Mouse (Mus musculus) heart, embryonic 15.5 days (tissue): ENCODE results near the gene Ccl20. TPM values are rescaled to one million over a fixed set of nuclear protein-coding genes. Genes with fewer than 3 reads are reported as not detected.

Experiments
- ATAC-seq: fragments of 200-750 bp; cut with Nextera tagmentation; replicated peaks from 2 replicates; pipeline ENCODE4 v1.8.0; 2017; ENCODE audit warnings: low read depth, moderate TSS enrichment; ENCODE audit not compliant: insufficient number of reproducible peaks, insufficient read depth, low FRiP score
- H3K27ac ChIP-seq: fragments of 300-500 bp; sonication (generic); 2 replicates; pipeline ENCODE4 v1.5.1; 2015; ENCODE audit warnings: mild to moderate bottlenecking, inconsistent platforms
- H3K27me3 ChIP-seq: fragments of 300-500 bp; sonication (generic); 2 replicates; pipeline ENCODE4 v1.6.1; 2015; ENCODE audit warnings: inconsistent platforms
- H3K36me3 ChIP-seq: fragments of 300-500 bp; sonication (generic); 2 replicates; pipeline ENCODE4 v1.6.1; 2015; ENCODE audit warnings: mild to moderate bottlenecking, inconsistent platforms
- H3K4me1 ChIP-seq: fragments of 300-500 bp; sonication (generic); replicated peaks from 2 replicates; pipeline ENCODE4 v1.6.1; 2015; ENCODE audit warnings: inconsistent platforms
- H3K4me2 ChIP-seq: fragments of 300-500 bp; sonication (generic); 2 replicates; pipeline ENCODE4 v1.6.1; 2015; ENCODE audit warnings: inconsistent platforms, mild to moderate bottlenecking, moderate library complexity
- H3K4me3 ChIP-seq: fragments of 300-500 bp; sonication (generic); 2 replicates; pipeline ENCODE4 v1.5.1; 2015; ENCODE audit warnings: mild to moderate bottlenecking, inconsistent platforms
- H3K9ac ChIP-seq: fragments of 300-500 bp; sonication (generic); 2 replicates; pipeline ENCODE4 v1.6.1; 2015; ENCODE audit warnings: mild to moderate bottlenecking, inconsistent platforms
- H3K9me3 ChIP-seq: fragments of 300-500 bp; sonication (generic); replicated peaks from 2 replicates; pipeline ENCODE4 v1.6.1; 2016; ENCODE audit warnings: inconsistent platforms
- WGBS: fragments of 180-500 bp; shearing (Covaris S2); methylation state at CpG from one replicate; pipeline ENCODE4 v1.1.7; 2015; ENCODE audit warnings: mixed read lengths; 5-methylcytosine and 5-hydroxymethylcytosine counted together
- polyA plus RNA-seq: library from polyadenylated mRNA; unstranded; fragments of >200 nt; fragmentation: Nextera tagmentation; extraction: Ambion mirVana; gene quantifications from 2 replicates; pipeline ENCODE4 v1.2.1, GENCODE M21; 2015

The Ccl20 gene
- not detected in 2 replicates for polyA plus RNA-seq

GRCm38 (mm10) chr1:83116447-83117137, at the start of gene Ccl20:
TSS of gene Ccl20 (plus strand) at chr1:83116766.
- Histone ChIP-seq H3K4me3 (no peak within 1 kb of the TSS), H3K9me3 (no peaks in the 10 kb centered on the region), H3K4me1 (peaks cover 15% of the 10 kb centered on the region), H3K4me2 (no peak within 1 kb of the TSS), H3K27ac (no peak within 1 kb of the TSS), H3K9ac (no peak within 1 kb of the TSS), H3K36me3 (no peaks in the 10 kb centered on the region), H3K27me3 (no peaks in the 10 kb centered on the region)
- 33% methylated on average over 8 of the region's 8 CpGs for WGBS
- no peak for ATAC-seq

GRCm38 (mm10) chr1:83067205-83067604, 49.4 kb upstream of the Ccl20 start:
- ATAC-seq: no peak
- H3K9ac ChIP-seq: no peak overlapping the region
- WGBS: 85% methylated on average over 10 of the region's 10 CpGs
- no peak overlapping the region for H3K4me3 ChIP-seq
- H3K27ac ChIP-seq: no peak overlapping the region
- no peaks in the 10 kb centered on the region for H3K4me1 ChIP-seq
- H3K27me3 ChIP-seq: no peaks in the 10 kb centered on the region
- no peaks in the 10 kb centered on the region for H3K36me3 ChIP-seq
- H3K9me3 ChIP-seq: no peaks in the 10 kb centered on the region
- H3K4me2 ChIP-seq: no peak overlapping the region

- Histone ChIP-seq H3K9me3 (no peaks in the 10 kb centered on the region), H3K4me3 (peak overlapping the region; percentile 39), H3K36me3 (no peaks in the 10 kb centered on the region), H3K27me3 (no peaks in the 10 kb centered on the region), H3K4me2 (peak overlapping the region; percentile 52), H3K27ac (no peak overlapping the region), H3K4me1 (no peaks in the 10 kb centered on the region), H3K9ac (no peak overlapping the region)
- ATAC-seq: no peak
- 39% methylated on average over 15 of the region's 15 CpGs for WGBS
Observed at GRCm38 (mm10) chr1:83075526-83076189, 40.9 kb upstream of the Ccl20 start.

GRCm38 (mm10) chr1:83076190-83076917, 40.2 kb upstream of the Ccl20 start:
- H3K27ac ChIP-seq: no peak overlapping the region
- WGBS: 44% methylated on average over 11 of the region's 11 CpGs

GRCm38 (mm10) chr1:83077016-83077415, 39.5 kb upstream of the Ccl20 start:
- H3K4me1 ChIP-seq: no peaks in the 10 kb centered on the region
- H3K27me3 ChIP-seq: no peaks in the 10 kb centered on the region
- H3K36me3 ChIP-seq: no peaks in the 10 kb centered on the region
- H3K9ac ChIP-seq: no peak overlapping the region
- H3K4me2 ChIP-seq: no peak overlapping the region
- no peak overlapping the region for H3K27ac ChIP-seq
- H3K4me3 ChIP-seq: no peak overlapping the region
- no peak for ATAC-seq
- H3K9me3 ChIP-seq: no peaks in the 10 kb centered on the region
- WGBS: 67% methylated on average over 6 of the region's 6 CpGs

More at GRCm38 (mm10) chr1:83076190-83076917, 40.2 kb upstream of the Ccl20 start:
- Histone ChIP-seq H3K4me2 (peak overlapping the region; percentile 52), H3K9me3 (no peaks in the 10 kb centered on the region), H3K4me1 (no peaks in the 10 kb centered on the region), H3K36me3 (no peaks in the 10 kb centered on the region), H3K4me3 (peak overlapping the region; percentile 39), H3K27me3 (no peaks in the 10 kb centered on the region), H3K9ac (no peak overlapping the region)
- ATAC-seq: no peak

- no peak overlapping the region for H3K4me3 ChIP-seq
- H3K9me3 ChIP-seq: no peaks in the 10 kb centered on the region
- ATAC-seq: no peak
- no peaks in the 10 kb centered on the region for H3K27me3 ChIP-seq
- no peak overlapping the region for H3K4me2 ChIP-seq
- H3K9ac ChIP-seq: no peak overlapping the region
- no peaks in the 10 kb centered on the region for H3K36me3 ChIP-seq
- 77% methylated on average over 2 of the region's 2 CpGs for WGBS
- no peaks in the 10 kb centered on the region for H3K4me1 ChIP-seq
- H3K27ac ChIP-seq: no peak overlapping the region
Observed at GRCm38 (mm10) chr1:83084790-83085189, 31.8 kb upstream of the Ccl20 start.

GRCm38 (mm10) chr1:83091268-83091667, 25.3 kb upstream of the Ccl20 start:
- 46% methylated on average over 3 of the region's 3 CpGs for WGBS
- Histone ChIP-seq H3K4me1 (0 out of 2 replicates have a peak, but pooled peaks cover under 1% of the 10 kb centered on the region), H3K36me3 (no peaks in the 10 kb centered on the region), H3K4me3 (no peak overlapping the region), H3K27ac (no peak overlapping the region), H3K4me2 (no peak overlapping the region), H3K27me3 (no peaks in the 10 kb centered on the region), H3K9ac (no peak overlapping the region), H3K9me3 (no peaks in the 10 kb centered on the region)
- ATAC-seq: no peak

GRCm38 (mm10) chr1:83096935-83097334, 19.6 kb upstream of the Ccl20 start:
- Histone ChIP-seq H3K9ac (no peak overlapping the region), H3K9me3 (no peaks in the 10 kb centered on the region), H3K4me1 (peaks cover 16% of the 10 kb centered on the region), H3K36me3 (no peaks in the 10 kb centered on the region), H3K27ac (no peak overlapping the region), H3K4me3 (no peak overlapping the region), H3K27me3 (no peaks in the 10 kb centered on the region), H3K4me2 (no peak overlapping the region)
- 86% methylated on average over 4 of the region's 4 CpGs for WGBS
- ATAC-seq: no peak

- H3K9me3 ChIP-seq: no peaks in the 10 kb centered on the region
- no peak overlapping the region for H3K4me3 ChIP-seq
- H3K4me1 ChIP-seq: peaks cover 16% of the 10 kb centered on the region
- no peak overlapping the region for H3K4me2 ChIP-seq
- H3K27me3 ChIP-seq: no peaks in the 10 kb centered on the region
- H3K27ac ChIP-seq: peak overlapping the region; percentile 42
- 68% methylated on average over 2 of the region's 2 CpGs for WGBS
- no peak for ATAC-seq
- H3K36me3 ChIP-seq: no peaks in the 10 kb centered on the region
- no peak overlapping the region for H3K9ac ChIP-seq
Observed at GRCm38 (mm10) chr1:83099160-83099559, 17.4 kb upstream of the Ccl20 start.

- no peaks in the 10 kb centered on the region for H3K9me3 ChIP-seq
- no peak overlapping the region for H3K4me3 ChIP-seq
- no peak overlapping the region for H3K4me2 ChIP-seq
- H3K9ac ChIP-seq: no peak overlapping the region
- peaks cover 16% of the 10 kb centered on the region for H3K4me1 ChIP-seq
- no peaks in the 10 kb centered on the region for H3K36me3 ChIP-seq
- peak overlapping the region; percentile 42 for H3K27ac ChIP-seq
- 51% methylated on average over 7 of the region's 7 CpGs for WGBS
- no peak for ATAC-seq
- no peaks in the 10 kb centered on the region for H3K27me3 ChIP-seq
Observed at GRCm38 (mm10) chr1:83099580-83100137, 16.9 kb upstream of the Ccl20 start.

- no peaks in the 10 kb centered on the region for H3K36me3 ChIP-seq
- WGBS: 36% methylated on average over 3 of the region's 3 CpGs
- no peaks in the 10 kb centered on the region for H3K9me3 ChIP-seq
- no peak overlapping the region for H3K27ac ChIP-seq
- H3K27me3 ChIP-seq: no peaks in the 10 kb centered on the region
- peaks cover 10% of the 10 kb centered on the region for H3K4me1 ChIP-seq
- H3K9ac ChIP-seq: no peak overlapping the region
- no peak for ATAC-seq
- no peak overlapping the region for H3K4me2 ChIP-seq
- no peak overlapping the region for H3K4me3 ChIP-seq
Observed at GRCm38 (mm10) chr1:83101891-83102290, 14.7 kb upstream of the Ccl20 start.
